Mouse (Mus musculus): ENCODE results near the gene Mks1. TPM values are rescaled to one million over a fixed set of nuclear protein-coding genes. Genes with fewer than 3 reads are reported as not detected.
"Not testable (repeated sequence)": the region's sequence is repeated elsewhere in the genome, so short reads cannot be mapped to it uniquely, and the experiment has no call there.

Gene Mks1
- polyA plus RNA-seq, 1 experiment from 2014 or later, result 12.6 TPM

- DNase-seq (no peak), ATAC-seq (ENCODE audit: low FRiP score, low TSS enrichment) (no peak)
- Histone ChIP-seq H3K9ac (replicated peaks; ENCODE audit: low read length) (no peak overlapping the region), H3K4me2 (ENCODE audit: low read length) (no peak overlapping the region), H3K27ac (replicated peaks; ENCODE audit: low read depth, low read length) (no peak overlapping the region), H3K4me1 (ENCODE audit: control insufficient read depth, insufficient read depth, low read length) (no peaks in the 10 kb centered on the region), H3K9me3 (ENCODE audit: control insufficient read depth, low read length) (no peaks in the 10 kb centered on the region), H3K4me3 (replicated peaks; ENCODE audit: low read depth, low read length) (no peak overlapping the region), H3K27me3 (ENCODE audit: control insufficient read depth, insufficient read depth, low read length) (no peaks in the 10 kb centered on the region), H3K36me3 (ENCODE audit: control insufficient read depth, insufficient read depth, low read length) (peaks cover 40% of the 10 kb centered on the region)
- WGBS, result 72% methylated on average over 9 of the region's 9 CpGs
Measured at GRCm38 (mm10) chr11:87860426-87860825, 7.4 kb downstream of the Mks1 start.

GRCm38 (mm10) chr11:87862805-87863204 is 9.8 kb downstream of the Mks1 start:
- H3K36me3 ChIP-seq (ENCODE audit: control insufficient read depth, insufficient read depth, low read length), result peaks cover 34% of the 10 kb centered on the region
- H3K27ac ChIP-seq (replicated peaks; ENCODE audit: low read depth, low read length), result no peak overlapping the region
- H3K4me1 ChIP-seq (ENCODE audit: control insufficient read depth, insufficient read depth, low read length), result no peaks in the 10 kb centered on the region
- no peak for ATAC-seq (ENCODE audit: low FRiP score, low TSS enrichment)
- no peak overlapping the region for H3K9ac ChIP-seq (replicated peaks; ENCODE audit: low read length)
- no peak overlapping the region for H3K4me3 ChIP-seq (replicated peaks; ENCODE audit: low read depth, low read length)
- H3K27me3 ChIP-seq (ENCODE audit: control insufficient read depth, insufficient read depth, low read length), result no peaks in the 10 kb centered on the region
- H3K4me2 ChIP-seq (ENCODE audit: low read length), result no peak overlapping the region
- H3K9me3 ChIP-seq (ENCODE audit: control insufficient read depth, low read length), result no peaks in the 10 kb centered on the region
- no peak for DNase-seq
- WGBS, result 92% methylated on average over 13 of the region's 13 CpGs

- H3K27ac ChIP-seq (replicated peaks; ENCODE audit: low read depth, low read length); H3K4me1 ChIP-seq (ENCODE audit: control insufficient read depth, insufficient read depth, low read length); H3K9me3 ChIP-seq (ENCODE audit: control insufficient read depth, low read length); ATAC-seq (ENCODE audit: low FRiP score, low TSS enrichment); H3K4me2 ChIP-seq (ENCODE audit: low read length); H3K27me3 ChIP-seq (ENCODE audit: control insufficient read depth, insufficient read depth, low read length); H3K9ac ChIP-seq (replicated peaks; ENCODE audit: low read length); H3K4me3 ChIP-seq (replicated peaks; ENCODE audit: low read depth, low read length); DNase-seq: not testable (repeated sequence)
- H3K36me3 ChIP-seq (ENCODE audit: control insufficient read depth, insufficient read depth, low read length), result peaks cover 10% of the 10 kb centered on the region
- 88% methylated on average over 1 of the region's 2 CpGs for WGBS
Measured at GRCm38 (mm10) chr11:87866891-87867290, 13.9 kb downstream of the Mks1 start.

- no peak overlapping the region for H3K27ac ChIP-seq (replicated peaks; ENCODE audit: low read depth, low read length)
- DNase-seq (no peak), ATAC-seq (ENCODE audit: low FRiP score, low TSS enrichment) (no peak)
- H3K4me3 ChIP-seq (replicated peaks; ENCODE audit: low read depth, low read length), result no peak overlapping the region
- no peak overlapping the region for H3K9ac ChIP-seq (replicated peaks; ENCODE audit: low read length)
- WGBS, result 78% methylated on average over 2 of the region's 2 CpGs
- H3K4me2 ChIP-seq (ENCODE audit: low read length), result no peak overlapping the region
- H3K36me3 ChIP-seq (ENCODE audit: control insufficient read depth, insufficient read depth, low read length), result no peaks in the 10 kb centered on the region
- no peaks in the 10 kb centered on the region for H3K9me3 ChIP-seq (ENCODE audit: control insufficient read depth, low read length)
- H3K27me3 ChIP-seq (ENCODE audit: control insufficient read depth, insufficient read depth, low read length), result no peaks in the 10 kb centered on the region
- no peaks in the 10 kb centered on the region for H3K4me1 ChIP-seq (ENCODE audit: control insufficient read depth, insufficient read depth, low read length)
Measured at GRCm38 (mm10) chr11:87870096-87870495, 17.1 kb downstream of the Mks1 start.

- WGBS, result 45% methylated on average over 8 of the region's 8 CpGs
- Histone ChIP-seq H3K27me3 (ENCODE audit: control insufficient read depth, insufficient read depth, low read length) (no peaks in the 10 kb centered on the region), H3K4me2 (ENCODE audit: low read length) (no peak overlapping the region), H3K4me3 (replicated peaks; ENCODE audit: low read depth, low read length) (no peak overlapping the region), H3K9ac (replicated peaks; ENCODE audit: low read length) (no peak overlapping the region), H3K9me3 (ENCODE audit: control insufficient read depth, low read length) (no peaks in the 10 kb centered on the region), H3K36me3 (ENCODE audit: control insufficient read depth, insufficient read depth, low read length) (no peaks in the 10 kb centered on the region), H3K27ac (replicated peaks; ENCODE audit: low read depth, low read length) (no peak overlapping the region), H3K4me1 (ENCODE audit: control insufficient read depth, insufficient read depth, low read length) (no peaks in the 10 kb centered on the region)
- DNase-seq, result peak; percentile 19
- ATAC-seq (ENCODE audit: low FRiP score, low TSS enrichment), result no peak
Measured at GRCm38 (mm10) chr11:87871766-87872165, 18.8 kb downstream of the Mks1 start.

GRCm38 (mm10) chr11:87875436-87875835 is 22.4 kb downstream of the Mks1 start, which contains the start of gene Epx:
Epx (minus strand) TSS chr11:87875536.
- WGBS, result 84% methylated on average over 6 of the region's 6 CpGs
- no peaks in the 10 kb centered on the region for H3K4me1 ChIP-seq (ENCODE audit: control insufficient read depth, insufficient read depth, low read length)
- no peak within 1 kb of the TSS for H3K4me2 ChIP-seq (ENCODE audit: low read length)
- DNase-seq (no peak), ATAC-seq (ENCODE audit: low FRiP score, low TSS enrichment) (no peak)
- no peaks in the 10 kb centered on the region for H3K27me3 ChIP-seq (ENCODE audit: control insufficient read depth, insufficient read depth, low read length)
- no peak within 1 kb of the TSS for H3K27ac ChIP-seq (replicated peaks; ENCODE audit: low read depth, low read length)
- H3K4me3 ChIP-seq (replicated peaks; ENCODE audit: low read depth, low read length), result no peak within 1 kb of the TSS
- no peaks in the 10 kb centered on the region for H3K9me3 ChIP-seq (ENCODE audit: control insufficient read depth, low read length)
- H3K36me3 ChIP-seq (ENCODE audit: control insufficient read depth, insufficient read depth, low read length), result no peaks in the 10 kb centered on the region
- H3K9ac ChIP-seq (replicated peaks; ENCODE audit: low read length), result no peak within 1 kb of the TSS

- Histone ChIP-seq H3K27me3 (ENCODE audit: control insufficient read depth, insufficient read depth, low read length) (no peaks in the 10 kb centered on the region), H3K4me1 (ENCODE audit: control insufficient read depth, insufficient read depth, low read length) (no peaks in the 10 kb centered on the region), H3K4me3 (replicated peaks; ENCODE audit: low read depth, low read length) (no peak overlapping the region), H3K4me2 (ENCODE audit: low read length) (no peak overlapping the region), H3K36me3 (ENCODE audit: control insufficient read depth, insufficient read depth, low read length) (no peaks in the 10 kb centered on the region), H3K9ac (replicated peaks; ENCODE audit: low read length) (no peak overlapping the region), H3K27ac (replicated peaks; ENCODE audit: low read depth, low read length) (no peak overlapping the region), H3K9me3 (ENCODE audit: control insufficient read depth, low read length) (no peaks in the 10 kb centered on the region)
- 76% methylated on average over 9 of the region's 9 CpGs for WGBS
- DNase-seq (no peak), ATAC-seq (ENCODE audit: low FRiP score, low TSS enrichment) (no peak)
Measured at GRCm38 (mm10) chr11:87879826-87880225, 26.8 kb downstream of the Mks1 start.

GRCm38 (mm10) chr11:87881714-87882113 is 28.7 kb downstream of the Mks1 start:
- no peak overlapping the region for H3K4me2 ChIP-seq (ENCODE audit: low read length)
- DNase-seq (no peak), ATAC-seq (ENCODE audit: low FRiP score, low TSS enrichment) (no peak)
- 81% methylated on average over 4 of the region's 4 CpGs for WGBS
- H3K4me1 ChIP-seq (ENCODE audit: control insufficient read depth, insufficient read depth, low read length), result no peaks in the 10 kb centered on the region
- H3K27me3 ChIP-seq (ENCODE audit: control insufficient read depth, insufficient read depth, low read length), result no peaks in the 10 kb centered on the region
- H3K27ac ChIP-seq (replicated peaks; ENCODE audit: low read depth, low read length), result no peak overlapping the region
- no peaks in the 10 kb centered on the region for H3K9me3 ChIP-seq (ENCODE audit: control insufficient read depth, low read length)
- H3K9ac ChIP-seq (replicated peaks; ENCODE audit: low read length), result no peak overlapping the region
- no peak overlapping the region for H3K4me3 ChIP-seq (replicated peaks; ENCODE audit: low read depth, low read length)
- H3K36me3 ChIP-seq (ENCODE audit: control insufficient read depth, insufficient read depth, low read length), result no peaks in the 10 kb centered on the region

- 49% methylated on average over 5 of the region's 5 CpGs for WGBS
- Histone ChIP-seq H3K4me3 (replicated peaks; ENCODE audit: low read depth, low read length) (no peak overlapping the region), H3K27me3 (ENCODE audit: control insufficient read depth, insufficient read depth, low read length) (no peaks in the 10 kb centered on the region), H3K4me1 (ENCODE audit: control insufficient read depth, insufficient read depth, low read length) (no peaks in the 10 kb centered on the region), H3K4me2 (ENCODE audit: low read length) (no peak overlapping the region), H3K27ac (replicated peaks; ENCODE audit: low read depth, low read length) (no peak overlapping the region), H3K9ac (replicated peaks; ENCODE audit: low read length) (no peak overlapping the region), H3K9me3 (ENCODE audit: control insufficient read depth, low read length) (no peaks in the 10 kb centered on the region), H3K36me3 (ENCODE audit: control insufficient read depth, insufficient read depth, low read length) (no peaks in the 10 kb centered on the region)
- DNase-seq (peak; percentile 51), ATAC-seq (ENCODE audit: low FRiP score, low TSS enrichment) (no peak)
Measured at GRCm38 (mm10) chr11:87883493-87883892, 30.5 kb downstream of the Mks1 start.
